Mouse (Mus musculus) brain, embryonic 14.5 days (tissue): ENCODE measurements at regions not wholly inside any gene's neighbourhood (a gene's known extent, or its start where the extent isn't known, plus 50 kb on each side); places are given as distances from the start of the nearest gene placed in this dataset.

Experiments used
- DNase-seq: peaks from one replicate; pipeline ENCODE4 v3.0.0-alpha.2; 2011; ENCODE audit warnings: low read depth
- CTCF ChIP-seq: fragments of 200-500 bp; IDR thresholded peaks from 2 replicates; pipeline ENCODE4 v1.5.1; 2012; ENCODE audit warnings: inconsistent platforms, mild to moderate bottlenecking, moderate library complexity, borderline replicate concordance; ENCODE audit not compliant: insufficient read depth, insufficient read length; ENCODE audit errors: extremely low read depth
- POLR2A ChIP-seq: fragments of 200-500 bp; IDR thresholded peaks from 2 replicates; pipeline ENCODE4 v1.6.1; 2012; ENCODE audit warnings: mild to moderate bottlenecking, inconsistent platforms, borderline replicate concordance; ENCODE audit not compliant: poor library complexity, insufficient read depth, insufficient read length, severe bottlenecking; ENCODE audit errors: extremely low read depth

GRCm38 (mm10) chrX:99241684-99242118, 105.8 kb downstream of the Efnb1 start:
- no peak for DNase-seq
- TF ChIP-seq POLR2A = no peak
- no peak for TF ChIP-seq CTCF

GRCm38 (mm10) chrX:99233035-99233434, 97.1 kb downstream of the Efnb1 start:
- DNase-seq = no peak
- TF ChIP-seq CTCF = no peak
- no peak for TF ChIP-seq POLR2A

DNA sequence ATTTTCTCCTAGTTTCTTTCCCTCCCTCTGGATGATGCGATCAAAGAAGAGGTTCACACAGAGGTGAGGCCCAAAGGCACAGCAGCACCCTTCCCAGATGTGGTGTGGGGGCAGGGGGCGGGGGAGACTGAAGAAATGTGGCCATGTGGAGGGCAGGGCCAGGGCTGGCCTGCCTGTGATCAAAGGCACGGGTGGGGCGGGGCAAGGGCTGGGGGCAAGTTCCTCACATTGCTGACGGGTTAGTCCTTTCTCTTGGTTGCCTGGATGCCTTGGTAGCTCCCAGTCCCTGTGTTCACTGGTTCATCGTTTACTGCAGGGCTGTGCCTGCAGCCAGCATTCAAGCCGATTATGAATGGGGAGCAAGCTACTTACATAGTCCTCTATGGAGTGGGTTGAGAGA, 96.4 kb downstream of the Efnb1 start:
- no peak for DNase-seq
- TF ChIP-seq POLR2A = no peak
- TF ChIP-seq CTCF = no peak

DNA sequence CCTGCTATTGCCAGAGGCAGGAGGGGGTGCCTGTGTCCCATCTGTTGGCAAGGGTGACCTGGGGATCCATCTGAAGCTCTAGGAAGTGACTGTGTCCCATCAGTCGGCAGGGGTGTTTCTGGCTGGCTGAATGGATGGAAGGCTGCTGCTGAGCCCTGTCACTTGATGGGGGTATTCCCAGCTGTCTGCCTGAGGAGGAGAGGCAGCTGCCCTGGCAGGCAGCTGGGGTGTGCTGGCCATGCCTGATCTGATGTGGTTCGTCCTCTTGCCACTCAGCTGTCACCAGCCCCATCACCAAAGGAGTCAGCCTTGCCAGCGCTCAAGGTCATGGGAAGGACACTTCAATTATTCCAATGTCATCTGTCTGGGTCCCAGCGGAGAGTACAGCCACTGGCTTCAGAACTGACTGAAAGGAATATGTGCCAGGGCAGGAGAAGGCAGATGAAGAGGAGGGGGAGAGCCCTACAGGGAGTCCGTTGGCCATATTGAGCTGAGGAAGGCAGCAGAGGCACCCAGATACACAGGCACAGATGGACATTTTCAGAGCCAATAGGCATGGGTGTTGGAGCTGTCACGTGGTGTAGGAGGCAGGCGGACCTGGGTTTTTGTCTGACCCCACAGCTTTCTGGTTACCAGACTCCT, 89.3 kb downstream of the Efnb1 start:
- DNase-seq = peak; percentile 52
- TF ChIP-seq POLR2A (no peak), CTCF (no peak)

DNA sequence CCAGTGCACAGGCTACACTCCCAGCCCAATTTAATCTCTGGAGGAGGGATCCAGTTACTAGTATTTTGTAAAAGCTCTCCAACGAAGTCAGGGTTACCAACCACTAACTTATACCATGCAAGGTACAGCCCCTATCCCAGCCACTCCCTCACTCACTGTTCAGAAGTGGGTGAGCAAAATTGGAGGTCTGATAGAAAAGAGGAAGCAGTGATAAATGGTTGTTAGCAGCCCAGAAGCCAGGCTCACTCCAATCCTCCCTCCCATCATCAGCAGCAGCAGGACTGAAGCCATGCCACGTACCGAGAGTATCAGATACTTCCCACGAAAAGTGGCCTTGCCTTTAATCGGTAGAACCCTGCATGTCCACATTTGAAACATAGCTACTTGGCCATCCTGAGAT, 86.1 kb downstream of the Efnb1 start:
- DNase-seq = no peak
- TF ChIP-seq CTCF (no peak), POLR2A (no peak)

GRCm38 (mm10) chrX:99220674-99221455, 84.9 kb downstream of the Efnb1 start:
- TF ChIP-seq POLR2A (no peak), CTCF (no peak)
- peak; percentile 55 for DNase-seq

GRCm38 (mm10) chrX:99218213-99218612, 82.3 kb downstream of the Efnb1 start:
- no peak for TF ChIP-seq CTCF
- TF ChIP-seq POLR2A = no peak
- DNase-seq = no peak

DNA sequence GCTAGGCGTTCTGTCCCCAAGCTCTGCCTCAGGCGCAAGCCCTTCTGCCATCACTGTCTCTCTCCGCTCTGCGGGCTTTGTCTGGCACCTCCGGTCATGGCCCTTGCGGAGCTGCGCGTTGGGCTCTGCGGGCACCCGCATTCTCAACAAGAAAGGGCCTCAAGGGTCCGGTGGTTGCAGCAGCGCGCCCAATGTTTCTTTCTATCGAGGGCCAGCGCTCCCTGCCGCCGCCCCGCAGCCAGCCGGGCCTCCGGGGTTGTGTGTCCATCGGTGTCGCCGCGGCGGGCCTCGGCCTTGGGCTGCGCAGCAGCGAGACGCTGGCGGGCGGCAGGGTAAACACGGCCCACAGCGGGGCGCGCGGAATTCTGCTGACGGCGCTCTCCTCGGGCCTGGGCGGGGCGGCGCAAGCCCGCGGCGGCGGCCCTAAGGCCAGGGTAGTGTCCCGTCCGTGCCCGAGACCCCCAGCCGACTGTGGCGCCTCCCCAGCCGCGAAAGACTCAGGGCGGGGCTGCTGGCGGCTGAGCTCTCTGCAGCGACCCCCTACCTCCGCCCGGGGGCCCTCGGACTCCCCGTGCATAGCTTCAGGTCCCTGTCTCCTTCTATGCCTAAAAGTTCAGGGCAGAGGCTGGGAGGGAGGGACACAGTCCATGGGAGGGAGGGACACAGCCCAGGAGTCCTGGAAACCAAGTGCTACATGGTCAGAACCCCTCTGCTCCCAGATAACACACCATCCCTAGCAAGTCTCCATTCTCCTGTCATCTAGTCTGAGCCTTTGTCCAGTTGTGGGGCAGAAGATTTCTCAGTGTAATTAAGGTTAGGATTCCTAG, 80.9 kb downstream of the Efnb1 start:
- TF ChIP-seq POLR2A (0 out of 2 replicates have a peak, but pooled peaks have one; percentile 11), CTCF (no peak)
- peak; percentile 58 for DNase-seq

DNA sequence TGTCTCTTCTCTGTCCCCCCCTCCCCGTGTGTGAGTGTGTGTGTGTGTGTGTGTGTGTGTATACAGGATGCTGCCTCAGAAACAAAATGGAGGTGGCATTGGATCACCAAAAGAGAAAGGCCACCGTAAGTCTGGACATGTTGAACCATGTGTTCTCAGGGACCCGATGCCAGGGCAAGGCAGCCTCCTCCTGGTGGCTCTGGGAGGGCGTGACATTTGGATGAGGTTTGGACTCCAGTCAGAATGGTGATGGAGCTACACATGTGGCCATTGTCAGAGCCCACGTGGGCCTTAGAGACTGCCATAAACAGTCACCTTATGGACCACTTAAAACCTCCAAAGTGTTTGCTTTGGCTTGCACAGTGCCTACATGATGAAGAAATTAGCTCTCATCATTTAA, 80.0 kb downstream of the Efnb1 start:
- TF ChIP-seq CTCF = no peak
- TF ChIP-seq POLR2A = no peak
- peak; percentile 36 for DNase-seq

GRCm38 (mm10) chrX:99215111-99215510, 79.2 kb downstream of the Efnb1 start:
- TF ChIP-seq CTCF (no peak), POLR2A (no peak)

GRCm38 (mm10) chrX:99213565-99214153, 77.7 kb downstream of the Efnb1 start:
- peak; percentile 88 for DNase-seq
- TF ChIP-seq CTCF (no peak), POLR2A (no peak)

More at GRCm38 (mm10) chrX:99215111-99215510, 79.2 kb downstream of the Efnb1 start:
- DNase-seq = peak; percentile 40

DNA sequence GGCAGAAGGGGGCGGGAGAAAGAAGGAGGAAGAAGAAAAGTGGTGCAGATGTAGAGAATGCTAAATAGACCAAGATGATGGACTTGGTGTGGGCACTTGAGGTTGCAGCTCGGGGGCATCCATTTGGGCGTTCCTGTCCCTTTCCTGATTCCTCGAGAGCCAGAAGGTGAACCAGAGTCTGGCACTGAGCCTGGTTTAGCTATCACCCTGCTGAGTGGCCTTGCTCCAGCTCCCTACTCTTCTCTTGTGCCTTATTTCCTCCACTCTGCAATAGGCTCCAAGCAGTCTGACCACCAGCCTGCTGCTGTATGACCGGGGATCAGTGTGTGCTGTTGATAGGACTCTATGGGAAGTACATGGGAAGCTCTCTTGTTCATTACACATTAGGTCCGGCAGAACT, 68.1 kb downstream of the Efnb1 start:
- no peak for TF ChIP-seq CTCF
- TF ChIP-seq POLR2A = no peak
- no peak for DNase-seq
